Mouse (Mus musculus): Measurements from ENCODE around the gene Cep104. TPM values are rescaled to one million over a fixed set of nuclear protein-coding genes. Genes with fewer than 3 reads are reported as not detected.

Cep104 gene
- polyA plus RNA-seq, 1 experiment = 19.8 TPM

- peaks cover 10% of the 10 kb centered on the region for H3K27me3 ChIP-seq (ENCODE audit: control insufficient read depth, insufficient read depth, insufficient read length)
- TF ChIP-seq MAX (IDR thresholded peaks at IDR 0.05) (no peak), FOSL1 (IDR thresholded peaks at IDR 0.05; ENCODE audit: insufficient read depth, low read length, poor library complexity, severe bottlenecking) (no peak), USF1 (IDR thresholded peaks at IDR 0.05; ENCODE audit: low read depth) (no peak), MYOG (IDR thresholded peaks at IDR 0.05; ENCODE audit: control insufficient read depth, extremely low read depth, insufficient read length) (no peak)
- no peaks in the 10 kb centered on the region for H3K36me3 ChIP-seq (ENCODE audit: control insufficient read depth, insufficient read depth)
- H3K79me3 ChIP-seq (ENCODE audit: low read depth) = no peaks in the 10 kb centered on the region
- no peak overlapping the region for H3ac ChIP-seq (ENCODE audit: control insufficient read depth, insufficient read length, low read depth)
- H3K79me2 ChIP-seq (ENCODE audit: control insufficient read depth, insufficient read depth) = no peaks in the 10 kb centered on the region
- H3K4me3 ChIP-seq (ENCODE audit: insufficient read depth, poor library complexity, severe bottlenecking) = no peak overlapping the region
These were observed 80.5 kb downstream of the Cep104 start for GRCm38 (mm10) chr4:154055482-154055881.

- TF ChIP-seq CTCF (IDR thresholded peaks at IDR 0.05; ENCODE audit: control insufficient read depth, insufficient read depth, insufficient read length) (no peak), MYOD1 (IDR thresholded peaks at IDR 0.05; ENCODE audit: control insufficient read depth, insufficient read length, low read depth) (no peak), MAX (IDR thresholded peaks at IDR 0.05) (no peak), MYOG (IDR thresholded peaks at IDR 0.05; ENCODE audit: control insufficient read depth, extremely low read depth, insufficient read length) (no peak), CEBPB (IDR thresholded peaks at IDR 0.05; ENCODE audit: low read depth) (no peak), FOSL1 (IDR thresholded peaks at IDR 0.05; ENCODE audit: insufficient read depth, low read length, poor library complexity, severe bottlenecking) (no peak), USF1 (IDR thresholded peaks at IDR 0.05; ENCODE audit: low read depth) (no peak)
- H3ac ChIP-seq (ENCODE audit: control insufficient read depth, insufficient read length, low read depth) = no peak overlapping the region
- no peaks in the 10 kb centered on the region for H3K79me3 ChIP-seq (ENCODE audit: low read depth)
- no peak overlapping the region for H3K4me3 ChIP-seq (ENCODE audit: insufficient read depth, poor library complexity, severe bottlenecking)
- no peaks in the 10 kb centered on the region for H3K36me3 ChIP-seq (ENCODE audit: control insufficient read depth, insufficient read depth)
- H3K27me3 ChIP-seq (ENCODE audit: control insufficient read depth, insufficient read depth, insufficient read length) = peaks cover 10% of the 10 kb centered on the region
- no peaks in the 10 kb centered on the region for H3K79me2 ChIP-seq (ENCODE audit: control insufficient read depth, insufficient read depth)
These were observed 81.1 kb downstream of the Cep104 start for GRCm38 (mm10) chr4:154056046-154056445.

GRCm38 (mm10) chr4:154056661-154057060, 81.7 kb downstream of the Cep104 start:
- Histone ChIP-seq H3K79me2 (ENCODE audit: control insufficient read depth, insufficient read depth) (no peaks in the 10 kb centered on the region), H3K36me3 (ENCODE audit: control insufficient read depth, insufficient read depth) (no peaks in the 10 kb centered on the region), H3K4me3 (ENCODE audit: insufficient read depth, poor library complexity, severe bottlenecking) (no peak overlapping the region), H3ac (ENCODE audit: control insufficient read depth, insufficient read length, low read depth) (no peak overlapping the region), H3K79me3 (ENCODE audit: low read depth) (no peaks in the 10 kb centered on the region), H3K27me3 (ENCODE audit: control insufficient read depth, insufficient read depth, insufficient read length) (peaks cover 13% of the 10 kb centered on the region)
- TF ChIP-seq CTCF (IDR thresholded peaks at IDR 0.05; ENCODE audit: control insufficient read depth, insufficient read depth, insufficient read length) = no peak
- no peak for TF ChIP-seq CEBPB (IDR thresholded peaks at IDR 0.05; ENCODE audit: low read depth)

GRCm38 (mm10) chr4:154057696-154058095, 82.7 kb downstream of the Cep104 start:
- H3K36me3 ChIP-seq (ENCODE audit: control insufficient read depth, insufficient read depth) = no peaks in the 10 kb centered on the region
- TF ChIP-seq MYOG (IDR thresholded peaks at IDR 0.05; ENCODE audit: control insufficient read depth, extremely low read depth, insufficient read length) = no peak
- TF ChIP-seq CTCF (IDR thresholded peaks at IDR 0.05; ENCODE audit: control insufficient read depth, insufficient read depth, insufficient read length) = no peak
- no peak for TF ChIP-seq FOSL1 (IDR thresholded peaks at IDR 0.05; ENCODE audit: insufficient read depth, low read length, poor library complexity, severe bottlenecking)
- no peak for TF ChIP-seq CEBPB (IDR thresholded peaks at IDR 0.05; ENCODE audit: low read depth)
- TF ChIP-seq USF1 (IDR thresholded peaks at IDR 0.05; ENCODE audit: low read depth) = no peak
- no peak for TF ChIP-seq MYOD1 (IDR thresholded peaks at IDR 0.05; ENCODE audit: control insufficient read depth, insufficient read length, low read depth)
- TF ChIP-seq MAX (IDR thresholded peaks at IDR 0.05) = no peak
- H3K27me3 ChIP-seq (ENCODE audit: control insufficient read depth, insufficient read depth, insufficient read length) = peaks cover 19% of the 10 kb centered on the region
- H3K79me3 ChIP-seq (ENCODE audit: low read depth) = no peaks in the 10 kb centered on the region
- no peak overlapping the region for H3ac ChIP-seq (ENCODE audit: control insufficient read depth, insufficient read length, low read depth)
- H3K79me2 ChIP-seq (ENCODE audit: control insufficient read depth, insufficient read depth) = no peaks in the 10 kb centered on the region
- H3K4me3 ChIP-seq (ENCODE audit: insufficient read depth, poor library complexity, severe bottlenecking) = no peak overlapping the region

Other genes starting within 250 kb of the Cep104 start
- 39.8 TPM for gene A430005L14Rik, start 18.0 kb upstream of the Cep104 start, polyA plus RNA-seq (2012; fragmentation: generic; extraction: Trizol)
- 3.2 TPM for gene Dffb, start 68 bp upstream of the Cep104 start, polyA plus RNA-seq (2012; fragmentation: generic; extraction: Trizol)
- 41.7 TPM for gene Lrrc47, start 36.5 kb downstream of the Cep104 start, polyA plus RNA-seq (2012; fragmentation: generic; extraction: Trizol)
- 2.2 TPM for gene Smim1, start 51.0 kb downstream of the Cep104 start, polyA plus RNA-seq (2012; fragmentation: generic; extraction: Trizol)
- not detected for gene Ccdc27, start 67.5 kb downstream of the Cep104 start, polyA plus RNA-seq (2012; fragmentation: generic; extraction: Trizol)
- 0.01 TPM for gene Trp73, start 165.0 kb downstream of the Cep104 start, polyA plus RNA-seq (2012; fragmentation: generic; extraction: Trizol)
- 21.7 TPM for gene Wrap73, start 167.2 kb downstream of the Cep104 start, polyA plus RNA-seq (2012; fragmentation: generic; extraction: Trizol)
- gene Tprgl, start 185.5 kb downstream of the Cep104 start, polyA plus RNA-seq (2012; fragmentation: generic; extraction: Trizol) = 57.3 TPM
- gene Megf6, start 195.5 kb downstream of the Cep104 start, polyA plus RNA-seq (2012; fragmentation: generic; extraction: Trizol) = 0.08 TPM